Mouse (Mus musculus) midbrain, embryonic 11.5 days (tissue): ENCODE data around the gene Vps8. TPM values are rescaled to one million over a fixed set of nuclear protein-coding genes. Genes with fewer than 3 reads are reported as not detected.

ENCODE experiments used
- ATAC-seq: fragments of 200-750 bp; cut with Nextera tagmentation; 2 replicates; pipeline ENCODE4 v1.8.0; 2017; ENCODE audit warnings: moderate TSS enrichment, moderate library complexity; ENCODE audit not compliant: low FRiP score
- DNase-seq: peaks from one replicate; pipeline ENCODE4 v3.0.0; 2015; ENCODE audit warnings: low spot score; ENCODE audit errors: missing footprints
- H3K27ac ChIP-seq: fragments of 300-500 bp; sonication (generic); 2 replicates; pipeline ENCODE4 v1.5.1; 2014; ENCODE audit warnings: low read depth, low read length
- H3K27me3 ChIP-seq: fragments of 300-500 bp; sonication (generic); 2 replicates; pipeline ENCODE4 v1.6.1; 2014; ENCODE audit warnings: mild to moderate bottlenecking, low read length, moderate library complexity, mixed read lengths; ENCODE audit not compliant: control insufficient read depth, insufficient read depth
- H3K36me3 ChIP-seq: fragments of 300-500 bp; sonication (generic); 2 replicates; pipeline ENCODE4 v1.6.1; 2014; ENCODE audit warnings: mild to moderate bottlenecking, low read length, moderate library complexity, mixed read lengths; ENCODE audit not compliant: control insufficient read depth, insufficient read depth
- H3K4me1 ChIP-seq: fragments of 300-500 bp; sonication (generic); 2 replicates; pipeline ENCODE4 v1.6.1; 2014; ENCODE audit warnings: low read length; ENCODE audit not compliant: control insufficient read depth, insufficient read depth
- H3K4me2 ChIP-seq: fragments of 300-500 bp; sonication (generic); 2 replicates; pipeline ENCODE4 v1.6.1; 2014; ENCODE audit warnings: mild to moderate bottlenecking, moderate library complexity
- H3K4me3 ChIP-seq: fragments of 300-500 bp; sonication (generic); 2 replicates; pipeline ENCODE4 v1.5.1; 2014; ENCODE audit warnings: low read depth, low read length
- H3K9ac ChIP-seq: fragments of 300-500 bp; sonication (generic); 2 replicates; pipeline ENCODE4 v1.6.1; 2014; ENCODE audit warnings: low read length
- H3K9me3 ChIP-seq: fragments of 300-500 bp; sonication (generic); 2 replicates; pipeline ENCODE4 v1.6.1; 2016; ENCODE audit warnings: low read length; ENCODE audit not compliant: control insufficient read depth
- WGBS: fragments of 180-500 bp; shearing (Covaris S2); extraction: QIAGEN DNeasy Blood & Tissue Kit; methylation state at CpG from one replicate; pipeline ENCODE4 v1.1.7; 2014; 5-methylcytosine and 5-hydroxymethylcytosine counted together
- polyA plus RNA-seq: library from polyadenylated mRNA; unstranded; fragments of >200 nt; fragmentation: Nextera tagmentation; extraction: Ambion mirVana; gene quantifications from 2 replicates; pipeline ENCODE4 v1.2.1, GENCODE M21; 2014

The Vps8 gene
- polyA plus RNA-seq, 1 experiment from 2014 or later, result 27.1 TPM

DNA sequence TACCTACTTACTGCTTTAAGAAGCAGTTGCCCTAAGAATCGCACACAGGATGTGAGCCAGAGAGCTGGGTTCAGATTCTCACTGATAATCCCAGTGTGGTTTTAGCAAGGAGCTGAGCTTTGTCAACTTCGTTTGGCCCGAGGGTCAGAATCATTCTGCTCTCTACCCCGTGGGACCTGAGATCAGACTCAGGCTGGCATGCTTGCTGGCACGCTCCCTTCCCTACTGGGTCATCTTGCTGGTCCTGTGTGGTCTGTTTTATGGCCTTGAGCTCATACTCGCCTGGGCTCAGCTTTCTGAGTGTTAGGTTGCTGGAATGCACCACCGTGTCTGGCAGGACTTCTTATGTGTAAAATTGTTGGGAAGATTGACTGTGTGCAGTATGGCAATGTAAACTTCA lies 76.7 kb downstream of the Vps8 start:
- no peaks in the 10 kb centered on the region for H3K9me3 ChIP-seq
- no peak overlapping the region for H3K4me2 ChIP-seq
- H3K4me3 ChIP-seq, result no peak overlapping the region
- no peaks in the 10 kb centered on the region; the same call in 1 of the 2 replicates for H3K4me1 ChIP-seq
- H3K36me3 ChIP-seq, result no peaks in the 10 kb centered on the region
- no peak overlapping the region for H3K9ac ChIP-seq
- DNase-seq (no peak), ATAC-seq (no peak)
- no peak overlapping the region for H3K27ac ChIP-seq
- 83% methylated on average over 7 of the region's 7 CpGs for WGBS
- no peaks in the 10 kb centered on the region for H3K27me3 ChIP-seq

DNA sequence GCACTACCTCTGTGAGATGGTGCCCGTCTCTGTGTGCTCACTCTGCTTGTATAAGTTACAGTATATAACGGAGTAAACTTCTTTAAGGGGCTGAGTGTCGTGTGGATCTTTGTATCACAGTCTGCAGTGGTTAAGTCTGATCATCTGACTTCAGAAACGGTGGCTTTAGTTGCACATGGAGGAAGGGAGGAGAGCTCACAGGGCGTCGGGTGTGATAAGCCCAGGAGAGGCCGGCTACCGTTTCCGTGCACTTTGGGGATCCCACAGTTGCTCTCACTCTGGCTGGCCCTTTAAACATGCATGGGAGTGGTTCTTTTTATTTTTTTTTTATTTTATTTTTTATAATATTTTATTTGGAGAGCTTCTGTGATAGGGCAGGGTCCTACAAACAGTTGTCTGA lies 95.9 kb downstream of the Vps8 start:
- H3K9me3 ChIP-seq, result no peaks in the 10 kb centered on the region
- 90% methylated on average over 9 of the region's 9 CpGs for WGBS
- no peak overlapping the region for H3K4me3 ChIP-seq
- no peak for DNase-seq
- H3K4me2 ChIP-seq, result no peak overlapping the region
- H3K9ac ChIP-seq, result no peak overlapping the region
- ATAC-seq, result no peak
- H3K4me1 ChIP-seq, result no peaks in the 10 kb centered on the region
- H3K27me3 ChIP-seq, result no peaks in the 10 kb centered on the region
- no peaks in the 10 kb centered on the region for H3K36me3 ChIP-seq
- no peak overlapping the region for H3K27ac ChIP-seq

DNA sequence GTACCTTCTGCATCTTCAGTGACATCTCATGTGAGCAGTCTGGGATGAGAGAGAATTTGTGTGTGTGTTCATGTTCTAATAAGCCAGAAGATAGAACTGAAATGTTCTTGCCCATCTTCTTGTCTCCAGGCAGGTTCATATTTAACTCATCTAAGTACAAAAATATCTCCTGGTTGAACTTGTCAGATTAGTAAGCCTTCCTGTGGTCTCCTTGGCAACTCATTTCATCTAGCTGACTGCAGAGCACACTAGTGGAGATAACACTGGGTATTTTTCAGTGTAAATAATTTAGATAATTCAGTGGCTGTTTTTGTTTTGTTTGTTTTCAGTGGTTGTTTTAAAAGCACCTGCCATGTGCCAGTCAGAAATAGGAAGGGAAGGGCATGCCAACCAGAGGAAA lies 96.9 kb downstream of the Vps8 start:
- Histone ChIP-seq H3K9me3 (no peaks in the 10 kb centered on the region), H3K36me3 (no peaks in the 10 kb centered on the region), H3K4me3 (no peak overlapping the region), H3K9ac (no peak overlapping the region), H3K27me3 (no peaks in the 10 kb centered on the region), H3K4me2 (no peak overlapping the region), H3K4me1 (no peaks in the 10 kb centered on the region), H3K27ac (no peak overlapping the region)
- no peak for ATAC-seq
- no peak for DNase-seq

DNA sequence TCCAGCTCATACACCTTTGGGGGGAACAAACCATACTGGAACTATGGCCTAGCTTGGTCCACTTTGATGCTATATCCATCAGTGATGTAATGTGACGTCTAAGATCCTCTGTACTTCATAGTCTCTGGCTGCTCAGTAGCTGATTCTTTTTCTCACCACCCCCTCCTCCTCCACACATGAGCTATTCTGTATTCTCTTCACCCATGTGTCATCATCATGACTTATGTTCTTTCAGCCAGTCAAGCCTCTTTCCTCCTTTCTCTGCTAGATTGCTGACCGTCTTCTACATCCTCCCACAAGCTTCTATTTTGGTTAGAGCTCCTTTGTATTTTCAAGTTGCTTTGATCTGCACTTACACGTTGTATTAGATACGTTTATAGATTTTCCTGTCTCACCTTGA lies 100.8 kb downstream of the Vps8 start:
- DNase-seq, result no peak
- Histone ChIP-seq H3K27me3 (no peaks in the 10 kb centered on the region), H3K9me3 (no peaks in the 10 kb centered on the region), H3K27ac (no peak overlapping the region), H3K4me2 (no peak overlapping the region), H3K9ac (no peak overlapping the region), H3K4me3 (no peak overlapping the region), H3K4me1 (no peaks in the 10 kb centered on the region), H3K36me3 (no peaks in the 10 kb centered on the region)
- ATAC-seq, result no peak
- WGBS, result 82% methylated on average over 4 of the region's 4 CpGs

DNA sequence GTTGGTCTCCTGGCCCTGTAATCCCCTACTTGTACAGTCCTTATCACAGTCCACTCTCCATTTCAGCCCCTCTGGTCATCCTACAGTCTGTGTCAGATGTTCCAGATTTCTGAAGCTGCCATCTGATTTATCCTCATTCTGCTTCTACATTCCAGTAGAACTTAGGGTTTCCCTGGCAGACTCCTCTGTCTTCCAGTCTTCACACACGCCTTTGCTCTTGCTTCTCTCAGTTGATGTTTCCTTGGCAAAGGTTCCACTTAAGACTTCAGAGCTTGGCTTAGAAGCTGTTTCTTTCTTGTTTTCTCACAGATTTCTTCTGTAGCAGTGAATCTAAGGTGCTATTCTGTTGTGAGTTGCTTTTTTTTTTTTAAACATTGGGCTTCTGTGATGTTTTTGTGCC lies 102.5 kb downstream of the Vps8 start:
- DNase-seq (no peak), ATAC-seq (no peak)
- no peak overlapping the region for H3K4me3 ChIP-seq
- H3K4me1 ChIP-seq, result no peaks in the 10 kb centered on the region
- H3K9me3 ChIP-seq, result no peaks in the 10 kb centered on the region
- H3K36me3 ChIP-seq, result no peaks in the 10 kb centered on the region
- no peak overlapping the region for H3K9ac ChIP-seq
- H3K4me2 ChIP-seq, result no peak overlapping the region
- no peaks in the 10 kb centered on the region for H3K27me3 ChIP-seq
- H3K27ac ChIP-seq, result no peak overlapping the region
- 91% methylated on average over 1 of the region's 1 CpGs for WGBS

DNA sequence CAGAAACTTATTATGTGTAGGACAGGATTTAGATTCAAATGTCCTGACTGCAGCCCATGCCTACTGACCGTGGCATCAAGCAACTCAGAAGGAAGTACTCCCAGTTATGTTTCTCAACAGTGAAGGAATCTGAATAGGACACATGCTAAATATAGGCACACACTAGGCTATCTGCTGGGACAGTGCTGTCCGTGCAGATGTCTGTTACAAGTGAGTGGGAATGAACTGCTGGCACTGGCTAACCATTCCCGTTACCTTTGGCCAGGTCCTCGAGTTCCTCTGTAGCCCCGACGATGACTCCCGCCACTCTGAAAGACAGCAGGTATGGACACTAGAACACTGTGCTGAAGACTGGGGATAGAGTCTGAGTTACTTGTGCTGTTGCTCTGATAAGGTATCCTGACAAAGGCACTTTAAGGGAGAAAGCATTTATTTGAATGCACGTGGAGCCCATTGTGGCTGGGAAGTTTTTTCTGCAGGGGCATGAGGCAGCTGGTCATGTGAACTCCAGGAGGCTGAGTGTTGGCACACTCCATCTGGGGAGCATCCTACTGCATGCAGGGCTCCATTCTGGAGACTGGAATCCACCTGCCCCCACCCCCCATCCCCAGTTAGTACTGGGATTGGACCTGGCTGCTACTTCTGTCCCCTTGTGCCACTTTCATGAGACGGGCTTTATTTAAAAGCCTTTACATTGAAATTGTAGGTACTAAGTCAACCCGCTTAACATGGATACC lies 104.5 kb downstream of the Vps8 start:
- H3K9me3 ChIP-seq, result no peaks in the 10 kb centered on the region
- no peak for DNase-seq
- H3K36me3 ChIP-seq, result no peaks in the 10 kb centered on the region
- no peaks in the 10 kb centered on the region for H3K4me1 ChIP-seq
- WGBS, result 93% methylated on average over 10 of the region's 10 CpGs
- no peak overlapping the region for H3K27ac ChIP-seq
- no peaks in the 10 kb centered on the region for H3K27me3 ChIP-seq
- H3K9ac ChIP-seq, result no peak overlapping the region
- H3K4me3 ChIP-seq, result no peak overlapping the region
- ATAC-seq, result no peak
- no peak overlapping the region for H3K4me2 ChIP-seq

DNA sequence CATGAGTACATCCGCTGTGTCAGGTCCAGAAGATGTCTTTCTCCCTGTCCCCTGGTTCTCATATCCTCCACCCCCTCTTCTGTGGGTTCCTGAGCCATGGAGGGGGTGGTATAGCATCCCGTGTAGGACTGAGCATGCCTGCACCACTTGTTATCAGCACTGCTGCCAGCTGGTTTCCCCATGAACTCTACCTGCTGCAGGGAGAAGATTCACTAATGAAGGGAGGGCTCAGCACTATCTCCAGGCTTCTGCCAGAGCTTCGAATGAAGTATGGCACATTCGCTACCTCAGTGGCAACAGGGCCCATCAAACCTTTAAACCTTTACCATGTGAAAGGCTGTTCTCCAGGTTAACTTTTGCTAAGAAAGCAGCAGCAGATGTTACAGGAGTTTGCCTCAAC lies 110.6 kb downstream of the Vps8 start:
- H3K4me2 ChIP-seq, result no peak overlapping the region
- DNase-seq, result no peak
- no peak overlapping the region for H3K9ac ChIP-seq
- H3K36me3 ChIP-seq, result no peaks in the 10 kb centered on the region
- no peaks in the 10 kb centered on the region for H3K27me3 ChIP-seq
- WGBS, result 89% methylated on average over 4 of the region's 4 CpGs
- no peak for ATAC-seq
- no peak overlapping the region for H3K27ac ChIP-seq
- H3K4me1 ChIP-seq, result no peaks in the 10 kb centered on the region
- no peak overlapping the region for H3K4me3 ChIP-seq
- no peaks in the 10 kb centered on the region for H3K9me3 ChIP-seq

DNA sequence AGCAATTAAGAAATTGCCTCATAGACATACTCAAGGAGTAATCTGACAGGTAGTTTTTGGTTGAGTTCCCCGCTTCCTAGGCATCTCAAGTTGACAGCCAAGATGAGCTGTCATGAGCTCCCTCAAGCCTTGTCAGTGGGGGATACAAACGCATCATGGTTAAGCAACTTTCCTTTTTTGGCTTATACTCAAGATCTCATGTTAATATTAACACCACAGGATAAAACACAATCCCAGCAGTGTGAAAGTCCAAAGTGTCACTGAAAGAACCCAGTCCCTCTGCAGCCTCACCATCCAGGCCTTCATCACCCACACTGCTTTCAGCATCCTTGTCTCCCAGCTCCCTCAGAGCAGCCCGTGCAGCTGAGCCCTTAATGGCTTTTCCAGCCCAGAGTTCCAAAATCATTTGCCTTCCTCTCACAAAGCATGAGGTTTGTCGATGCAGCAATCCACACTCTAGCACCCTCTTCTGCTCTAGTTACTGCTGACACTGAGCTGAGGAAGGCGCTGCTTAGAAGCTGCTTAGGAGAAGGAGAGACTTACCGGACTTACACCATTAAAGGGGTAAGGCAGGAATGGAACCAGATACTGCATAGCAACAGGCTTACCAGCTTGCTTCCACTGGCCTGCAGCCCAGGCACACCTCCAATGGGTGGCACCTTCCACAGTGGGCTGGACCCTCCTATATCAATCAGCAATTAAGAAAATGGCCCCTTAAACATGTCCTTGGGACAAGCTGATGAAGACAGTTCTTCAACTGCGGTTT lies 113.5 kb downstream of the Vps8 start:
- WGBS, result 89% methylated on average over 7 of the region's 7 CpGs
- H3K9ac ChIP-seq, result no peak overlapping the region
- ATAC-seq (no peak), DNase-seq (no peak)
- no peak overlapping the region for H3K4me2 ChIP-seq
- H3K27ac ChIP-seq, result no peak overlapping the region
- H3K9me3 ChIP-seq, result no peaks in the 10 kb centered on the region
- no peaks in the 10 kb centered on the region for H3K36me3 ChIP-seq
- no peaks in the 10 kb centered on the region for H3K27me3 ChIP-seq
- no peaks in the 10 kb centered on the region for H3K4me1 ChIP-seq
- no peak overlapping the region for H3K4me3 ChIP-seq

DNA sequence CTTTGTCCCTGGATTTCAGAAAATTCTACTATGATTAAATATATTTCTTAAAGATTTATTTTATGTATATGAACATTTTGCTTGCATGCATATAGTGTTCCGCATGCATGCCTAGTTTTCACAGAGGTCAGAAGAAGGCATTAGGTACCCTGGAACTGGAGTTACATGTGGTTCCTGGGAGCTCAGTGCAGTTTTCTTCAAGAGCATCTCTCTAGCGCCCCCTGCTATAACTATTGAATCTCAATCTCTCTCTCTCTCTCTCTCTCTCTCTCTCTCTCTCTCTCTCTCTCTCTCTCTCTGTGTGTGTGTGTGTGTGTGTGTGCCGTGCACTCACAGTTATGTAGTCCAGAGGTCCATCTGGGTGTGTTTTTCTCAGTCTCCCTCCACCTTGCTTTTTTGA lies 114.4 kb downstream of the Vps8 start:
- no peak overlapping the region for H3K27ac ChIP-seq
- no peak overlapping the region for H3K4me2 ChIP-seq
- WGBS, result 50% methylated on average over 3 of the region's 3 CpGs
- no peak overlapping the region for H3K4me3 ChIP-seq
- no peak for ATAC-seq
- H3K36me3 ChIP-seq, result no peaks in the 10 kb centered on the region
- no peak overlapping the region for H3K9ac ChIP-seq
- no peaks in the 10 kb centered on the region for H3K4me1 ChIP-seq
- no peaks in the 10 kb centered on the region for H3K27me3 ChIP-seq
- H3K9me3 ChIP-seq, result no peaks in the 10 kb centered on the region
- DNase-seq, result no peak
